Comparison of ENCODE assay signal across 10 mouse cellular contexts in the genomic region with DNA sequence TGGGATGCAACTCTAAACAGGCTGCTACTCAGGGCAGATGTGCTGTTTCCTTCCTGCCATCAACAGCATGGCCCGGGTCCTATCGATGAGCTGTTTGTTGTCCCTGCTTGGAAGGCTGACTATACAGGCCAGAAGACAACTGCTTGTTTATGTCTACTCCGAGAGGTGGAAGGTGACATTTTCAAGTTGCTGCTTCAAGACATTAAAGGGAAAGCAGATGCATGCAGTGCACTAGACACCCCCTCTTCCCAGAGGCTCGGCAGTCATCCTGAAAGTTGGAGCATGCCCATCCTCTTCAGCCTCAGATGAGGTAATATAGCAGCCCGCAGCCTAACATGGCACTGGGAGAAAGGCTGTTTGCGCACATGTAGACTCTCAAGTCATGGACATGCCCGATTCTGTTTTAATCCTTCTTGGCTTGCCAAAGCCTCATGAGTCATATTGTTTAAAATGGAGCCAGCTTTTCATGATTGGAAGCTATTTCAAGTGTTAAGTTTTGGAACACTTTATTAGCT. TPM values are rescaled to one million over a fixed set of nuclear protein-coding genes. Genes with fewer than 3 reads are reported as not detected.
DNase-seq lines count a peak whose midpoint lies in the region; ATAC-seq and TF ChIP-seq lines count a peak whose summit lies in the region.
"Had no signal": no experiment of that assay in that cellular context is flagged by ENCODE, and none has a peak within 500 bp of the region (broad histone marks: within the 10 kb centered on the region; RNA-seq: fewer than 3 reads in every experiment).

No protein-coding gene starts in this region.

- H3K9me3 ChIP-seq in forebrain, embryonic 13.5 days (replicated peaks): no peaks in the 10 kb centered on the region; the same call in 1 of the 2 replicates
- H3K9me3 ChIP-seq in forebrain, embryonic 12.5 days: no peaks in the 10 kb centered on the region
- no peaks in the 10 kb centered on the region for H3K9me3 ChIP-seq in lung, embryonic 16.5 days (ENCODE audit: control insufficient read depth, low read length)
- H3K9me3 ChIP-seq in midbrain, embryonic 16.5 days (replicated peaks; ENCODE audit: control insufficient read depth, low read length, poor library complexity, severe bottlenecking): no peaks in the 10 kb centered on the region
- no peaks in the 10 kb centered on the region for H3K9me3 ChIP-seq in hindbrain, embryonic 14.5 days (ENCODE audit: control insufficient read depth, low read length)

- H3K36me3 ChIP-seq in forebrain, embryonic 13.5 days (ENCODE audit: poor library complexity, severe bottlenecking): no peaks in the 10 kb centered on the region
- H3K36me3 ChIP-seq in forebrain, embryonic 12.5 days (replicated peaks): no peaks in the 10 kb centered on the region
- no peaks in the 10 kb centered on the region for H3K36me3 ChIP-seq in lung, embryonic 16.5 days (ENCODE audit: control insufficient read depth, insufficient read depth, low read length)
- H3K36me3 ChIP-seq in midbrain, embryonic 16.5 days (ENCODE audit: control insufficient read depth, insufficient read depth, low read length): no peaks in the 10 kb centered on the region
- H3K36me3 ChIP-seq in hindbrain, embryonic 14.5 days (replicated peaks; ENCODE audit: control insufficient read depth, insufficient read depth): no peaks in the 10 kb centered on the region

- no peak overlapping the region for H3K27ac ChIP-seq in forebrain, embryonic 13.5 days
- no peak overlapping the region for H3K27ac ChIP-seq in forebrain, embryonic 12.5 days
- no peak overlapping the region for H3K27ac ChIP-seq in lung, embryonic 16.5 days (ENCODE audit: low read length)
- no peak overlapping the region for H3K27ac ChIP-seq in midbrain, embryonic 16.5 days (ENCODE audit: low read length)
- H3K27ac ChIP-seq in hindbrain, embryonic 14.5 days: no peak overlapping the region
- H3K27ac ChIP-seq: kidney, postnatal 0 days had no signal

- H3K4me2 ChIP-seq in forebrain, embryonic 13.5 days: no peak overlapping the region
- H3K4me2 ChIP-seq in forebrain, embryonic 12.5 days: no peak overlapping the region
- 0 out of 2 replicates have a peak overlapping the region, but pooled peaks have one; percentile 7 for H3K4me2 ChIP-seq in lung, embryonic 16.5 days (ENCODE audit: low read depth, low read length)
- no peak overlapping the region for H3K4me2 ChIP-seq in midbrain, embryonic 16.5 days (ENCODE audit: low read length)
- H3K4me2 ChIP-seq in hindbrain, embryonic 14.5 days (replicated peaks): no peak overlapping the region

- intact Hi-C loops in heart, postnatal 10 days (cut with DNase I): no loop called here

- DNase-seq in Patski (ENCODE audit: low read depth, low spot score): peak; percentile 49
- peak; percentile 46 for DNase-seq in heart, postnatal 10 days
- no peak for DNase-seq in kidney, postnatal 14 days
- DNase-seq in hindbrain, embryonic 14.5 days (ENCODE audit: low spot score): no peak

- in situ Hi-C loops in Patski (cut with MboI; ENCODE audit: low pct_unique_long_range_greater_than_20kb): no loop called here

- no peak overlapping the region for H3K9ac ChIP-seq in forebrain, embryonic 13.5 days
- H3K9ac ChIP-seq in forebrain, embryonic 12.5 days: no peak overlapping the region
- H3K9ac ChIP-seq in lung, embryonic 16.5 days (ENCODE audit: low read length): no peak overlapping the region
- no peak overlapping the region for H3K9ac ChIP-seq in midbrain, embryonic 16.5 days (ENCODE audit: low read depth, low read length)
- H3K9ac ChIP-seq in hindbrain, embryonic 14.5 days: no peak overlapping the region

- POLR2A ChIA-PET in Patski (lab: Charles Lee): interaction anchor here (0.5 to 0.8 kb wide), 2 partner anchors 11 to 34 kb away, joined by 3 read pairs; no protein-coding TSS in a partner anchor

- TF ChIP-seq CTCF in Patski (IDR thresholded peaks at IDR 0.05): no peak

- H3K4me3 ChIP-seq in forebrain, embryonic 13.5 days: no peak overlapping the region
- H3K4me3 ChIP-seq in forebrain, embryonic 12.5 days (replicated peaks): no peak overlapping the region
- H3K4me3 ChIP-seq in lung, embryonic 16.5 days (ENCODE audit: low read length): no peak overlapping the region
- H3K4me3 ChIP-seq in midbrain, embryonic 16.5 days (ENCODE audit: low read depth, low read length): no peak overlapping the region
- no peak overlapping the region for H3K4me3 ChIP-seq in hindbrain, embryonic 14.5 days (replicated peaks; ENCODE audit: low read length)

- no peaks in the 10 kb centered on the region for H3K27me3 ChIP-seq in forebrain, embryonic 13.5 days
- no peaks in the 10 kb centered on the region for H3K27me3 ChIP-seq in forebrain, embryonic 12.5 days
- no peaks in the 10 kb centered on the region for H3K27me3 ChIP-seq in Patski
- H3K27me3 ChIP-seq in lung, embryonic 16.5 days (ENCODE audit: control insufficient read depth, insufficient read depth, low read depth, low read length): peaks cover 4% of the 10 kb centered on the region
- H3K27me3 ChIP-seq in midbrain, embryonic 16.5 days (ENCODE audit: control insufficient read depth, insufficient read depth, low read depth, low read length): no peaks in the 10 kb centered on the region
- no peaks in the 10 kb centered on the region for H3K27me3 ChIP-seq in hindbrain, embryonic 14.5 days (ENCODE audit: control insufficient read depth, insufficient read depth, low read length)

- peak; percentile 21; the same call in 1 of the 2 replicates for ATAC-seq in forebrain, embryonic 13.5 days
- ATAC-seq in forebrain, embryonic 12.5 days (ENCODE audit: low FRiP score): no peak
- no peak for ATAC-seq in Patski
- peak; percentile 86 for ATAC-seq in lung, embryonic 16.5 days (ENCODE audit: low read depth)
- no peak for ATAC-seq in midbrain, embryonic 16.5 days
- ATAC-seq in hindbrain, embryonic 14.5 days (ENCODE audit: low FRiP score): no peak

- WGBS in forebrain, embryonic 13.5 days: 88% methylated on average over 7 of the region's 7 CpGs
- 87% methylated on average over 7 of the region's 7 CpGs for WGBS in forebrain, embryonic 12.5 days
- WGBS in lung, embryonic 16.5 days: 46% methylated on average over 7 of the region's 7 CpGs
- WGBS in midbrain, embryonic 16.5 days: 84% methylated on average over 7 of the region's 7 CpGs
- 93% methylated on average over 7 of the region's 7 CpGs for WGBS in hindbrain, embryonic 14.5 days

- CTCF ChIA-PET in Patski (lab: Charles Lee): interaction anchor here (0.9 to 3.2 kb wide), 12 partner anchors 8 to 148 kb away, joined by 3 to 20 read pairs (median 4); a partner anchor contains a TSS

- H3K4me1 ChIP-seq in forebrain, embryonic 13.5 days: peaks cover 9% of the 10 kb centered on the region; the same call in 1 of the 2 replicates
- H3K4me1 ChIP-seq in forebrain, embryonic 12.5 days: no peaks in the 10 kb centered on the region
- H3K4me1 ChIP-seq in lung, embryonic 16.5 days (replicated peaks; ENCODE audit: control insufficient read depth, insufficient read depth, low read length): peaks cover 36% of the 10 kb centered on the region
- H3K4me1 ChIP-seq in midbrain, embryonic 16.5 days (ENCODE audit: control insufficient read depth, insufficient read depth, low read length): no peaks in the 10 kb centered on the region
- H3K4me1 ChIP-seq in hindbrain, embryonic 14.5 days (replicated peaks; ENCODE audit: control insufficient read depth, insufficient read depth, low read length): no peaks in the 10 kb centered on the region

RNA-seq across cellular contexts. Expression of a gene that starts 23.2 kb away (rescaled TPM):
- not detected in 2 replicates for polyA plus RNA-seq in forebrain, embryonic 13.5 days (2015; fragmentation: Nextera tagmentation; extraction: Ambion mirVana)
- polyA plus RNA-seq in forebrain, embryonic 12.5 days (2016; fragmentation: Nextera tagmentation; extraction: Ambion mirVana): 0.04 TPM in 1 of 2 replicates, not detected in the other
- polyA plus RNA-seq in Patski (2021): not detected
- total RNA-seq in heart, postnatal 10 days (2021): under 1 TPM in 1 of 2 experiments, not detected in 1; 0.12 TPM
- not detected in 2 replicates for polyA plus RNA-seq in lung, embryonic 16.5 days (2015; fragmentation: Nextera tagmentation; extraction: Ambion mirVana)
- not detected in 2 replicates for polyA plus RNA-seq in midbrain, embryonic 16.5 days (2015; fragmentation: Nextera tagmentation; extraction: Ambion mirVana)
- polyA plus RNA-seq in hindbrain, embryonic 14.5 days (2014; fragmentation: Nextera tagmentation; extraction: Ambion mirVana): not detected in 2 replicates
- polyA plus RNA-seq: heart, embryonic 16.5 days; kidney, postnatal 0 days had no signal

RNA-seq across cellular contexts. Expression of a gene that starts 40.5 kb away (rescaled TPM):
- polyA plus RNA-seq in forebrain, embryonic 13.5 days (2015; fragmentation: Nextera tagmentation; extraction: Ambion mirVana): 64.6 and 69.6 TPM in 2 replicates
- 103 and 110 TPM in 2 replicates for polyA plus RNA-seq in forebrain, embryonic 12.5 days (2016; fragmentation: Nextera tagmentation; extraction: Ambion mirVana)
- 36.0 TPM for polyA plus RNA-seq in Patski (2021)
- 1 to 10 TPM; 8.0 to 8.8 TPM for total RNA-seq in heart, postnatal 10 days (2021)
- polyA plus RNA-seq in lung, embryonic 16.5 days (2015; fragmentation: Nextera tagmentation; extraction: Ambion mirVana): 43.3 and 43.8 TPM in 2 replicates
- polyA plus RNA-seq in midbrain, embryonic 16.5 days (2015; fragmentation: Nextera tagmentation; extraction: Ambion mirVana): 16.6 and 19.4 TPM in 2 replicates
- polyA plus RNA-seq in hindbrain, embryonic 14.5 days (2014; fragmentation: Nextera tagmentation; extraction: Ambion mirVana): 22.7 and 24.2 TPM in 2 replicates

Comparison
In these comparisons a context has a peak if more than half of its experiments do, and no peak if none do; other contexts are left out.
1. ATAC-seq: peak in forebrain, embryonic 13.5 days (single experiment) and lung, embryonic 16.5 days (single experiment); none in forebrain, embryonic 12.5 days (single experiment), Patski (single experiment), midbrain, embryonic 16.5 days (single experiment) and hindbrain, embryonic 14.5 days (single experiment).
2. DNase-seq: peak in Patski (single experiment) and heart, postnatal 10 days (2 of 2); none in kidney, postnatal 14 days (single experiment) and hindbrain, embryonic 14.5 days (single experiment).